Mouse (Mus musculus) hindbrain, postnatal 0 days (tissue): ENCODE measurements around the gene Zfp260. TPM values are rescaled to one million over a fixed set of nuclear protein-coding genes. Genes with fewer than 3 reads are reported as not detected.
A peak's percentile ranks its signal among the peaks of the same experiment; 100 is the strongest.

ENCODE experiments used
- ATAC-seq: fragments of 200-750 bp; cut with Nextera tagmentation; 2 replicates; pipeline ENCODE4 v1.8.0; 2017; ENCODE audit warnings: mild to moderate bottlenecking, moderate TSS enrichment, moderate library complexity
- DNase-seq: peaks from one replicate; pipeline ENCODE4 v3.0.0-alpha.2; 2015; ENCODE audit warnings: low spot score
- H3K27ac ChIP-seq: fragments of 300-500 bp; sonication (generic); 2 replicates; pipeline ENCODE4 v1.5.1; 2014; ENCODE audit warnings: mild to moderate bottlenecking
- H3K27me3 ChIP-seq: fragments of 300-500 bp; sonication (generic); 2 replicates; pipeline ENCODE4 v1.6.1; 2014; ENCODE audit warnings: low read length, mixed read lengths; ENCODE audit not compliant: insufficient read depth
- H3K36me3 ChIP-seq: fragments of 300-500 bp; sonication (generic); 2 replicates; pipeline ENCODE4 v1.6.1; 2014; ENCODE audit warnings: low read length, mixed read lengths; ENCODE audit not compliant: insufficient read depth
- H3K4me1 ChIP-seq: fragments of 300-500 bp; sonication (generic); 2 replicates; pipeline ENCODE4 v1.6.1; 2014; ENCODE audit warnings: antibody characterized with exemption, low read length, mixed read lengths; ENCODE audit not compliant: insufficient read depth
- H3K4me2 ChIP-seq: fragments of 300-500 bp; sonication (generic); 2 replicates; pipeline ENCODE4 v1.6.1; 2014; ENCODE audit warnings: low read depth, mild to moderate bottlenecking, low read length, moderate library complexity, mixed read lengths
- H3K4me3 ChIP-seq: fragments of 300-500 bp; sonication (generic); 2 replicates; pipeline ENCODE4 v1.5.1; 2014; ENCODE audit warnings: low read length
- H3K9ac ChIP-seq: fragments of 300-500 bp; sonication (generic); replicated peaks from 2 replicates; pipeline ENCODE4 v1.6.1; 2014; ENCODE audit warnings: mild to moderate bottlenecking, low read length, moderate library complexity, mixed read lengths
- H3K9me3 ChIP-seq: fragments of 300-500 bp; sonication (generic); 2 replicates; pipeline ENCODE4 v1.6.1; 2016; ENCODE audit warnings: low read length, mixed read lengths
- CTCF ChIP-seq: IDR thresholded peaks from 2 replicates; pipeline ENCODE4 v1.5.1; 2016; ENCODE audit warnings: antibody characterized with exemption, control low read depth, low read depth
- WGBS: fragments of 180-500 bp; shearing (Covaris S2); extraction: QIAGEN DNeasy Blood & Tissue Kit; methylation state at CpG from one replicate; pipeline ENCODE4 v1.1.7; 2014; 5-methylcytosine and 5-hydroxymethylcytosine counted together
- polyA plus RNA-seq: library from polyadenylated mRNA; unstranded; fragments of >200 nt; fragmentation: Nextera tagmentation; extraction: Ambion mirVana; gene quantifications from 2 replicates; pipeline ENCODE4 v1.2.1, GENCODE M21; 2015
- total RNA-seq: library from RNA; depleted of rRNA; stranded (reverse); fragments of >200 nt; gene quantifications from 2 replicates; pipeline ENCODE4 v1.2.3, GENCODE M21; 2014

The Zfp260 gene
- total and polyA plus RNA-seq, 2 experiments from 2014 or later = 27.4 to 49.4 TPM

GRCm38 (mm10) chr7:30064622-30065021 is 30.0 kb upstream of the Zfp260 start:
- Histone ChIP-seq H3K4me3 (no peak overlapping the region), H3K4me1 (no peaks in the 10 kb centered on the region), H3K4me2 (no peak overlapping the region), H3K27ac (no peak overlapping the region), H3K27me3 (no peaks in the 10 kb centered on the region), H3K9me3 (no peaks in the 10 kb centered on the region), H3K9ac (no peak overlapping the region), H3K36me3 (peaks cover 19% of the 10 kb centered on the region; the same call in 1 of the 2 replicates)
- no peak for DNase-seq
- TF ChIP-seq CTCF = peak; percentile 51
- 0 out of 2 replicates have a peak, but pooled peaks have one; percentile 21 for ATAC-seq
- WGBS = 82% methylated on average over 5 of the region's 5 CpGs

GRCm38 (mm10) chr7:30072146-30073028 is 22.2 kb upstream of the Zfp260 start, which contains the start of gene Zfp82:
Zfp82 (minus strand) TSS chr7:30072900.
- DNase-seq (peak; percentile 93), ATAC-seq (peak; percentile 91)
- TF ChIP-seq CTCF = no peak
- no peaks in the 10 kb centered on the region for H3K27me3 ChIP-seq
- under 1% methylated on average over 48 of the region's 50 CpGs for WGBS
- peaks cover 3% of the 10 kb centered on the region; the same call in 1 of the 2 replicates for H3K4me1 ChIP-seq
- peak within 1 kb of the TSS; percentile 64 for H3K9ac ChIP-seq
- 0 out of 2 replicates have a peak, but pooled peaks cover 3% of the 10 kb centered on the region for H3K36me3 ChIP-seq
- H3K9me3 ChIP-seq = no peaks in the 10 kb centered on the region
- H3K4me3 ChIP-seq = peak within 1 kb of the TSS; percentile 86
- H3K4me2 ChIP-seq = peak within 1 kb of the TSS; percentile 98
- H3K27ac ChIP-seq = peak within 1 kb of the TSS; percentile 79; the same call in 1 of the 2 replicates

- WGBS = 88% methylated on average over 9 of the region's 9 CpGs
- Histone ChIP-seq H3K27me3 (no peaks in the 10 kb centered on the region), H3K9ac (no peak overlapping the region), H3K4me3 (no peak overlapping the region), H3K9me3 (no peaks in the 10 kb centered on the region), H3K27ac (no peak overlapping the region), H3K4me2 (no peak overlapping the region), H3K36me3 (peaks cover 6% of the 10 kb centered on the region), H3K4me1 (peaks cover 5% of the 10 kb centered on the region; the same call in 1 of the 2 replicates)
- no peak for DNase-seq
- ATAC-seq = no peak
- no peak for TF ChIP-seq CTCF
Observed at GRCm38 (mm10) chr7:30086524-30086923, 8.1 kb upstream of the Zfp260 start.

- Histone ChIP-seq H3K27me3 (no peaks in the 10 kb centered on the region), H3K27ac (peak overlapping the region; percentile 79; the same call in 1 of the 2 replicates), H3K4me1 (peaks cover 9% of the 10 kb centered on the region; the same call in 1 of the 2 replicates), H3K9ac (peak overlapping the region; percentile 61), H3K4me2 (peak overlapping the region; percentile 81), H3K9me3 (no peaks in the 10 kb centered on the region), H3K4me3 (peak overlapping the region; percentile 66), H3K36me3 (peaks cover 6% of the 10 kb centered on the region)
- DNase-seq = no peak
- WGBS = 14% methylated on average over 6 of the region's 6 CpGs
- no peak for TF ChIP-seq CTCF
- no peak for ATAC-seq
Observed at GRCm38 (mm10) chr7:30089405-30089804, 5.2 kb upstream of the Zfp260 start.

GRCm38 (mm10) chr7:30090092-30090969 is 4.2 kb upstream of the Zfp260 start, which contains the start of the genes Gm26920 and Zfp566:
Gm26920 (minus strand) TSS chr7:30090410.
Zfp566 (minus strand) TSS chr7:30090527.
- 0 out of 2 replicates have a peak, but pooled peaks have one; percentile 6 for TF ChIP-seq CTCF
- Histone ChIP-seq H3K4me1 (peaks cover 9% of the 10 kb centered on the region; the same call in 1 of the 2 replicates), H3K36me3 (peaks cover 2% of the 10 kb centered on the region), H3K4me3 (peak within 1 kb of the TSS; percentile 66), H3K9ac (peak within 1 kb of the TSS; percentile 61), H3K27ac (peak within 1 kb of the TSS; percentile 79), H3K9me3 (no peaks in the 10 kb centered on the region), H3K27me3 (no peaks in the 10 kb centered on the region), H3K4me2 (peak within 1 kb of the TSS; percentile 81)
- peak; percentile 99 for DNase-seq
- WGBS = under 1% methylated on average over 40 of the region's 40 CpGs
- ATAC-seq = peak; percentile 95

- Histone ChIP-seq H3K36me3 (no peaks in the 10 kb centered on the region; the same call in 1 of the 2 replicates), H3K27me3 (no peaks in the 10 kb centered on the region), H3K9me3 (no peaks in the 10 kb centered on the region), H3K9ac (peak overlapping the region; percentile 61), H3K4me2 (peak overlapping the region; percentile 81), H3K4me1 (peaks cover 9% of the 10 kb centered on the region; the same call in 1 of the 2 replicates), H3K4me3 (peak overlapping the region; percentile 66), H3K27ac (peak overlapping the region; percentile 79)
- TF ChIP-seq CTCF = peak; percentile 66
- ATAC-seq (no peak), DNase-seq (peak; percentile 76)
- WGBS = 7% methylated on average over 9 of the region's 9 CpGs
Observed at GRCm38 (mm10) chr7:30090970-30091585, 3.5 kb upstream of the Zfp260 start.
